Mouse (Mus musculus): Measurements from ENCODE around the gene Proser3.
A peak's percentile ranks its signal among the peaks of the same experiment; 100 is the strongest.

Gene Proser3

GRCm38 (mm10) chr7:30552102-30553020 is at the start of gene Proser3, which contains the start of gene Hspb6:
Gene Proser3, minus strand, starts transcription at chr7:30552299.
Gene Hspb6, plus strand, starts transcription at chr7:30552178.
- DNase-seq (ENCODE audit: low spot score), result peak; percentile 89

GRCm38 (mm10) chr7:30600651-30601050 is 48.6 kb upstream of the Proser3 start:
- no peak for DNase-seq (ENCODE audit: low spot score)

- DNase-seq (ENCODE audit: low spot score), result peak; percentile 62
These were observed 47.8 kb upstream of the Proser3 start for GRCm38 (mm10) chr7:30599933-30600353.

GRCm38 (mm10) chr7:30598786-30599185 is 46.7 kb upstream of the Proser3 start, which contains the start of gene Zbtb32:
Gene Zbtb32, minus strand, starts transcription at chr7:30598909.
- DNase-seq (ENCODE audit: low spot score), result no peak

- no peak for DNase-seq (ENCODE audit: low spot score)
These were observed 44.7 kb upstream of the Proser3 start for GRCm38 (mm10) chr7:30596811-30597210.

- no peak for DNase-seq (ENCODE audit: low spot score)
These were observed 44.0 kb upstream of the Proser3 start for GRCm38 (mm10) chr7:30596093-30596492.

GRCm38 (mm10) chr7:30594510-30595024 is 42.5 kb upstream of the Proser3 start:
- DNase-seq (ENCODE audit: low spot score), result no peak

- DNase-seq (ENCODE audit: low spot score), result no peak
These were observed 41.7 kb upstream of the Proser3 start for GRCm38 (mm10) chr7:30593579-30594509.

- no peak for DNase-seq (ENCODE audit: low spot score)
These were observed 40.8 kb upstream of the Proser3 start for GRCm38 (mm10) chr7:30592772-30593423.

- no peak for DNase-seq (ENCODE audit: low spot score)
These were observed 39.5 kb upstream of the Proser3 start for GRCm38 (mm10) chr7:30591605-30591951.

GRCm38 (mm10) chr7:30590927-30591604 is 39.0 kb upstream of the Proser3 start:
- no peak for DNase-seq (ENCODE audit: low spot score)

GRCm38 (mm10) chr7:30589435-30590301 is 37.6 kb upstream of the Proser3 start:
- peak; percentile 69 for DNase-seq (ENCODE audit: low spot score)

- peak; percentile 89 for DNase-seq (ENCODE audit: low spot score)
These were observed 36.8 kb upstream of the Proser3 start, which contains the start of gene Kmt2b for GRCm38 (mm10) chr7:30588676-30589434. Gene Kmt2b, minus strand, starts transcription at chr7:30588726.

GRCm38 (mm10) chr7:30587842-30588667 is 36.0 kb upstream of the Proser3 start:
- peak; percentile 48 for DNase-seq (ENCODE audit: low spot score)

GRCm38 (mm10) chr7:30586455-30587020 is 34.4 kb upstream of the Proser3 start:
- no peak for DNase-seq (ENCODE audit: low spot score)

GRCm38 (mm10) chr7:30585170-30585569 is 33.1 kb upstream of the Proser3 start:
- DNase-seq (ENCODE audit: low spot score), result no peak

- DNase-seq (ENCODE audit: low spot score), result no peak
These were observed 32.2 kb upstream of the Proser3 start for GRCm38 (mm10) chr7:30584339-30584738.

- no peak for DNase-seq (ENCODE audit: low spot score)
These were observed 29.4 kb upstream of the Proser3 start for GRCm38 (mm10) chr7:30581547-30581946.

All from ovary, postnatal 10 days (tissue).